Mouse (Mus musculus) forebrain, embryonic 12.5 days (tissue): ENCODE results near the gene Phf14. TPM values are rescaled to one million over a fixed set of nuclear protein-coding genes. Genes with fewer than 3 reads are reported as not detected.

ENCODE experiments used
- ATAC-seq: fragments of 200-750 bp; cut with Nextera tagmentation; 2 replicates; pipeline ENCODE4 v1.8.0; 2017; ENCODE audit warnings: moderate TSS enrichment; ENCODE audit not compliant: low FRiP score
- H3K27ac ChIP-seq: fragments of 300-500 bp; sonication (generic); 2 replicates; pipeline ENCODE4 v1.5.1; 2016; ENCODE audit warnings: mild to moderate bottlenecking
- H3K27me3 ChIP-seq: fragments of 300-500 bp; sonication (generic); 2 replicates; pipeline ENCODE4 v1.6.1; 2016; ENCODE audit warnings: mild to moderate bottlenecking
- H3K36me3 ChIP-seq: fragments of 300-500 bp; sonication (generic); replicated peaks from 2 replicates; pipeline ENCODE4 v1.6.1; 2016; ENCODE audit warnings: mild to moderate bottlenecking
- H3K4me1 ChIP-seq: fragments of 300-500 bp; sonication (generic); 2 replicates; pipeline ENCODE4 v1.6.1; 2016
- H3K4me2 ChIP-seq: fragments of 300-500 bp; sonication (generic); 2 replicates; pipeline ENCODE4 v1.6.1; 2016; ENCODE audit warnings: mild to moderate bottlenecking, moderate library complexity
- H3K4me3 ChIP-seq: fragments of 300-500 bp; sonication (generic); replicated peaks from 2 replicates; pipeline ENCODE4 v1.5.1; 2016; ENCODE audit warnings: mild to moderate bottlenecking
- H3K9ac ChIP-seq: fragments of 300-500 bp; sonication (generic); 2 replicates; pipeline ENCODE4 v1.6.1; 2016; ENCODE audit warnings: mild to moderate bottlenecking
- H3K9me3 ChIP-seq: fragments of 300-500 bp; sonication (generic); 2 replicates; pipeline ENCODE4 v1.6.1; 2016
- WGBS: fragments of 180-500 bp; shearing (Covaris S2); methylation state at CpG from one replicate; pipeline ENCODE4 v1.1.7; 2016; 5-methylcytosine and 5-hydroxymethylcytosine counted together
- polyA plus RNA-seq: library from polyadenylated mRNA; unstranded; fragments of >200 nt; fragmentation: Nextera tagmentation; extraction: Ambion mirVana; gene quantifications from 2 replicates; pipeline ENCODE4 v1.2.1, GENCODE M21; 2016

The Phf14 gene
- polyA plus RNA-seq, 1 experiment from 2014 or later = 127 TPM

- H3K36me3 ChIP-seq = peaks cover 13% of the 10 kb centered on the region
- no peak overlapping the region for H3K27ac ChIP-seq
- H3K4me3 ChIP-seq = no peak overlapping the region
- WGBS = 89% methylated on average over 7 of the region's 7 CpGs
- no peaks in the 10 kb centered on the region for H3K27me3 ChIP-seq
- H3K9ac ChIP-seq = no peak overlapping the region
- H3K4me2 ChIP-seq = no peak overlapping the region
- no peaks in the 10 kb centered on the region for H3K9me3 ChIP-seq
- ATAC-seq = no peak
- H3K4me1 ChIP-seq = no peaks in the 10 kb centered on the region
Observed at GRCm38 (mm10) chr6:11960172-11960571, 52.6 kb downstream of the Phf14 start.

- Histone ChIP-seq H3K4me3 (no peak overlapping the region), H3K27me3 (no peaks in the 10 kb centered on the region), H3K4me2 (no peak overlapping the region), H3K9me3 (no peaks in the 10 kb centered on the region), H3K27ac (no peak overlapping the region), H3K4me1 (no peaks in the 10 kb centered on the region), H3K9ac (no peak overlapping the region), H3K36me3 (peaks cover 46% of the 10 kb centered on the region)
- ATAC-seq = no peak
- 95% methylated on average over 1 of the region's 1 CpGs for WGBS
Observed at GRCm38 (mm10) chr6:11993782-11994181, 86.2 kb downstream of the Phf14 start.

GRCm38 (mm10) chr6:11998576-11998975 is 91.0 kb downstream of the Phf14 start:
- Histone ChIP-seq H3K4me2 (no peak overlapping the region), H3K4me3 (no peak overlapping the region), H3K36me3 (peaks cover 46% of the 10 kb centered on the region), H3K4me1 (no peaks in the 10 kb centered on the region), H3K9me3 (no peaks in the 10 kb centered on the region), H3K27ac (no peak overlapping the region), H3K9ac (no peak overlapping the region), H3K27me3 (no peaks in the 10 kb centered on the region)
- no peak for ATAC-seq
- WGBS = 92% methylated on average over 4 of the region's 4 CpGs

GRCm38 (mm10) chr6:11999506-11999905 is 91.9 kb downstream of the Phf14 start:
- ATAC-seq = no peak
- Histone ChIP-seq H3K9ac (no peak overlapping the region), H3K4me3 (no peak overlapping the region), H3K36me3 (peaks cover 40% of the 10 kb centered on the region), H3K4me1 (no peaks in the 10 kb centered on the region), H3K27me3 (no peaks in the 10 kb centered on the region), H3K4me2 (no peak overlapping the region), H3K27ac (no peak overlapping the region), H3K9me3 (no peaks in the 10 kb centered on the region)
- 94% methylated on average over 1 of the region's 1 CpGs for WGBS

- no peak for ATAC-seq
- 88% methylated on average over 4 of the region's 4 CpGs for WGBS
- H3K4me1 ChIP-seq = no peaks in the 10 kb centered on the region
- no peak overlapping the region for H3K27ac ChIP-seq
- no peak overlapping the region for H3K9ac ChIP-seq
- H3K36me3 ChIP-seq = peaks cover 13% of the 10 kb centered on the region
- H3K4me3 ChIP-seq = no peak overlapping the region
- no peaks in the 10 kb centered on the region for H3K27me3 ChIP-seq
- no peaks in the 10 kb centered on the region for H3K9me3 ChIP-seq
- no peak overlapping the region for H3K4me2 ChIP-seq
Observed at GRCm38 (mm10) chr6:12005455-12005854, 97.8 kb downstream of the Phf14 start.

- peaks cover 13% of the 10 kb centered on the region for H3K36me3 ChIP-seq
- no peak overlapping the region for H3K27ac ChIP-seq
- H3K9me3 ChIP-seq = no peaks in the 10 kb centered on the region
- WGBS = 100% methylated on average over 1 of the region's 1 CpGs
- H3K4me2 ChIP-seq = no peak overlapping the region
- H3K27me3 ChIP-seq = no peaks in the 10 kb centered on the region
- H3K4me1 ChIP-seq = no peaks in the 10 kb centered on the region
- no peak overlapping the region for H3K4me3 ChIP-seq
- no peak overlapping the region for H3K9ac ChIP-seq
- no peak for ATAC-seq
Observed at GRCm38 (mm10) chr6:12006001-12006400, 98.4 kb downstream of the Phf14 start.

GRCm38 (mm10) chr6:12012103-12012502 is 104.5 kb downstream of the Phf14 start:
- no peak for ATAC-seq
- Histone ChIP-seq H3K27me3 (no peaks in the 10 kb centered on the region), H3K4me1 (peaks cover 5% of the 10 kb centered on the region; the same call in 1 of the 2 replicates), H3K9ac (no peak overlapping the region), H3K4me2 (no peak overlapping the region), H3K4me3 (no peak overlapping the region), H3K27ac (no peak overlapping the region), H3K36me3 (peaks cover 9% of the 10 kb centered on the region), H3K9me3 (no peaks in the 10 kb centered on the region)
- WGBS = 93% methylated on average over 5 of the region's 5 CpGs

- Histone ChIP-seq H3K4me1 (peaks cover 5% of the 10 kb centered on the region; the same call in 1 of the 2 replicates), H3K36me3 (peaks cover 4% of the 10 kb centered on the region; the same call in 1 of the 2 replicates), H3K4me3 (no peak overlapping the region), H3K27me3 (no peaks in the 10 kb centered on the region), H3K9ac (no peak overlapping the region), H3K27ac (no peak overlapping the region), H3K4me2 (no peak overlapping the region), H3K9me3 (no peaks in the 10 kb centered on the region)
- 26% methylated on average over 2 of the region's 2 CpGs for WGBS
- peak; percentile 58; the same call in 1 of the 2 replicates for ATAC-seq
Observed at GRCm38 (mm10) chr6:12014035-12014434, 106.4 kb downstream of the Phf14 start.

GRCm38 (mm10) chr6:12014733-12015132 is 107.1 kb downstream of the Phf14 start:
- H3K4me1 ChIP-seq = peaks cover 5% of the 10 kb centered on the region; the same call in 1 of the 2 replicates
- H3K36me3 ChIP-seq = peaks cover 4% of the 10 kb centered on the region; the same call in 1 of the 2 replicates
- H3K9ac ChIP-seq = no peak overlapping the region
- no peak overlapping the region for H3K27ac ChIP-seq
- H3K4me2 ChIP-seq = no peak overlapping the region
- ATAC-seq = no peak
- no peaks in the 10 kb centered on the region for H3K9me3 ChIP-seq
- WGBS = 88% methylated on average over 2 of the region's 2 CpGs
- no peaks in the 10 kb centered on the region for H3K27me3 ChIP-seq
- no peak overlapping the region for H3K4me3 ChIP-seq

- Histone ChIP-seq H3K27me3 (no peaks in the 10 kb centered on the region), H3K36me3 (peaks cover 17% of the 10 kb centered on the region), H3K4me1 (no peaks in the 10 kb centered on the region), H3K4me2 (no peak overlapping the region), H3K4me3 (no peak overlapping the region), H3K9ac (no peak overlapping the region), H3K9me3 (no peaks in the 10 kb centered on the region), H3K27ac (no peak overlapping the region)
- no peak for ATAC-seq
- 77% methylated on average over 1 of the region's 1 CpGs for WGBS
Observed at GRCm38 (mm10) chr6:12019736-12020135, 112.1 kb downstream of the Phf14 start.

- H3K4me2 ChIP-seq = no peak overlapping the region
- H3K27ac ChIP-seq = no peak overlapping the region
- no peaks in the 10 kb centered on the region for H3K4me1 ChIP-seq
- H3K27me3 ChIP-seq = no peaks in the 10 kb centered on the region
- H3K4me3 ChIP-seq = no peak overlapping the region
- H3K9ac ChIP-seq = no peak overlapping the region
- WGBS = 82% methylated on average over 3 of the region's 3 CpGs
- no peaks in the 10 kb centered on the region for H3K9me3 ChIP-seq
- ATAC-seq = no peak
- peaks cover 14% of the 10 kb centered on the region; the same call in 1 of the 2 replicates for H3K36me3 ChIP-seq
Observed at GRCm38 (mm10) chr6:12020156-12020555, 112.5 kb downstream of the Phf14 start.

- Histone ChIP-seq H3K4me3 (no peak overlapping the region), H3K4me2 (no peak overlapping the region), H3K4me1 (no peaks in the 10 kb centered on the region), H3K27ac (no peak overlapping the region), H3K9ac (no peak overlapping the region), H3K9me3 (no peaks in the 10 kb centered on the region), H3K27me3 (no peaks in the 10 kb centered on the region), H3K36me3 (peaks cover 14% of the 10 kb centered on the region; the same call in 1 of the 2 replicates)
- ATAC-seq = no peak
- 92% methylated on average over 4 of the region's 4 CpGs for WGBS
Observed at GRCm38 (mm10) chr6:12020738-12021137, 113.1 kb downstream of the Phf14 start.

GRCm38 (mm10) chr6:12021480-12021879 is 113.9 kb downstream of the Phf14 start:
- ATAC-seq = no peak
- no peak overlapping the region for H3K27ac ChIP-seq
- no peak overlapping the region for H3K4me3 ChIP-seq
- H3K9me3 ChIP-seq = no peaks in the 10 kb centered on the region
- no peak overlapping the region for H3K9ac ChIP-seq
- H3K4me1 ChIP-seq = no peaks in the 10 kb centered on the region
- no peaks in the 10 kb centered on the region for H3K27me3 ChIP-seq
- 90% methylated on average over 4 of the region's 4 CpGs for WGBS
- no peak overlapping the region for H3K4me2 ChIP-seq
- peaks cover 14% of the 10 kb centered on the region; the same call in 1 of the 2 replicates for H3K36me3 ChIP-seq
